12 mouse cellular contexts compared by ENCODE assay signal in genomic region chr2:180027768-180028167, GRCm38 (mm10). TPM values are rescaled to one million over a fixed set of nuclear protein-coding genes. Genes with fewer than 3 reads are reported as not detected.
DNase-seq lines count a peak whose midpoint lies in the region; ATAC-seq lines count a peak whose summit lies in the region.
"Had no signal": no experiment of that assay in that cellular context is flagged by ENCODE, and none has a peak within 500 bp of the region (broad histone marks: within the 10 kb centered on the region; RNA-seq: fewer than 3 reads in every experiment).

No protein-coding gene starts in this region.

- WGBS in neural tube, embryonic 11.5 days, result 90% methylated on average over 9 of the region's 9 CpGs
- 80% methylated on average over 9 of the region's 9 CpGs for WGBS in limb, embryonic 12.5 days
- WGBS in stomach, embryonic 15.5 days, result 77% methylated on average over 9 of the region's 9 CpGs

- 0 out of 2 replicates have a peak overlapping the region, but pooled peaks have one; percentile 3 for H3K9ac ChIP-seq in neural tube, embryonic 11.5 days (ENCODE audit: low read length)
- H3K9ac ChIP-seq in limb, embryonic 12.5 days (replicated peaks), result peak overlapping the region; percentile 95; the same call in 1 of the 2 replicates
- H3K9ac ChIP-seq in stomach, embryonic 15.5 days, result no peak overlapping the region

- H3K4me2 ChIP-seq in neural tube, embryonic 11.5 days (ENCODE audit: low read depth), result peak overlapping the region; percentile 66
- peak overlapping the region; percentile 91 for H3K4me2 ChIP-seq in limb, embryonic 12.5 days
- H3K4me2 ChIP-seq in stomach, embryonic 15.5 days, result peak overlapping the region; percentile 77; the same call in 1 of the 2 replicates

- DNase-seq in cerebellum, postnatal 25 days, result peak; percentile 43 to 58
- no peak for DNase-seq in cerebellum, adult 9-10 months
- no peak for DNase-seq in neural tube, embryonic 11.5 days (ENCODE audit: low spot score)
- DNase-seq in neural tube, embryonic 10.5 days (ENCODE audit: extremely low spot score, low spot score), result no peak
- DNase-seq in urinary bladder, postnatal 4 days (ENCODE audit: low spot score in 2 of 2), result no peak
- no peak for DNase-seq in kidney, postnatal 10 days
- DNase-seq: heart, postnatal 4 days had no signal

- no peak for ATAC-seq in neural tube, embryonic 11.5 days (ENCODE audit: insufficient read depth, low FRiP score, low TSS enrichment)
- no peak for ATAC-seq in limb, embryonic 12.5 days (ENCODE audit: insufficient number of reproducible peaks, insufficient read depth, low FRiP score, low TSS enrichment, low read depth)
- no peak for ATAC-seq in stomach, embryonic 15.5 days (ENCODE audit: insufficient read depth, low FRiP score, low read depth)
- ATAC-seq: Patski had no signal

- H3K4me1 ChIP-seq in neural tube, embryonic 11.5 days (ENCODE audit: control insufficient read depth, insufficient read depth, low read length), result peaks cover 20% of the 10 kb centered on the region
- peaks cover 42% of the 10 kb centered on the region for H3K4me1 ChIP-seq in limb, embryonic 12.5 days (replicated peaks)
- peaks cover 28% of the 10 kb centered on the region for H3K4me1 ChIP-seq in stomach, embryonic 15.5 days

- peaks cover 24% of the 10 kb centered on the region for H3K36me3 ChIP-seq in neural tube, embryonic 11.5 days (ENCODE audit: control insufficient read depth, insufficient read depth, low read length)
- H3K36me3 ChIP-seq in limb, embryonic 12.5 days, result peaks cover 58% of the 10 kb centered on the region
- H3K36me3 ChIP-seq in stomach, embryonic 15.5 days, result peaks cover 36% of the 10 kb centered on the region

- peaks cover 6% of the 10 kb centered on the region; the same call in 1 of the 2 replicates for H3K27me3 ChIP-seq in neural tube, embryonic 11.5 days (ENCODE audit: control insufficient read depth, insufficient read depth, low read length)
- peaks cover 10% of the 10 kb centered on the region for H3K27me3 ChIP-seq in limb, embryonic 12.5 days
- 0 out of 2 replicates have a peak, but pooled peaks cover 1% of the 10 kb centered on the region for H3K27me3 ChIP-seq in stomach, embryonic 15.5 days (replicated peaks)

- H3K4me3 ChIP-seq in neural tube, embryonic 11.5 days (ENCODE audit: low read depth, low read length), result peak overlapping the region; percentile 100; the same call in 1 of the 2 replicates
- peak overlapping the region; percentile 98 for H3K4me3 ChIP-seq in limb, embryonic 12.5 days (replicated peaks)
- no peak overlapping the region for H3K4me3 ChIP-seq in stomach, embryonic 15.5 days (replicated peaks)
- H3K4me3 ChIP-seq: erythroblast, embryonic 14.5 days had no signal

- no peaks in the 10 kb centered on the region for H3K9me3 ChIP-seq in neural tube, embryonic 11.5 days (ENCODE audit: control insufficient read depth, low read length)
- no peaks in the 10 kb centered on the region for H3K9me3 ChIP-seq in limb, embryonic 12.5 days
- no peaks in the 10 kb centered on the region for H3K9me3 ChIP-seq in stomach, embryonic 15.5 days

- H3K27ac ChIP-seq in neural tube, embryonic 11.5 days (ENCODE audit: low read depth, low read length), result no peak overlapping the region
- H3K27ac ChIP-seq in limb, embryonic 12.5 days, result no peak overlapping the region
- H3K27ac ChIP-seq in stomach, embryonic 15.5 days, result no peak overlapping the region
- H3K27ac ChIP-seq: macrophage had no signal

RNA-seq across cellular contexts. Expression of gene Lsm14b, which starts 3.0 kb away (rescaled TPM):
- polyA plus RNA-seq in neural tube, embryonic 11.5 days (2014; fragmentation: Nextera tagmentation; extraction: Ambion mirVana), result 10.1 and 11.6 TPM in 2 replicates
- 13.6 and 14.2 TPM in 2 replicates for polyA plus RNA-seq in limb, embryonic 12.5 days (2016; fragmentation: Nextera tagmentation; extraction: Ambion mirVana)
- polyA plus RNA-seq in stomach, embryonic 15.5 days (2015; fragmentation: Nextera tagmentation; extraction: Ambion mirVana), result 6.0 and 8.1 TPM in 2 replicates

RNA-seq across cellular contexts. Expression of gene Psma7, which starts 14.5 kb away (rescaled TPM):
- polyA plus RNA-seq in neural tube, embryonic 11.5 days (2014; fragmentation: Nextera tagmentation; extraction: Ambion mirVana), result 770 and 786 TPM in 2 replicates
- 693 and 704 TPM in 2 replicates for polyA plus RNA-seq in limb, embryonic 12.5 days (2016; fragmentation: Nextera tagmentation; extraction: Ambion mirVana)
- 558 and 580 TPM in 2 replicates for polyA plus RNA-seq in stomach, embryonic 15.5 days (2015; fragmentation: Nextera tagmentation; extraction: Ambion mirVana)

RNA-seq across cellular contexts. Expression of gene Ss18l1, which starts 14.5 kb away (rescaled TPM):
- 19.2 and 20.9 TPM in 2 replicates for polyA plus RNA-seq in neural tube, embryonic 11.5 days (2014; fragmentation: Nextera tagmentation; extraction: Ambion mirVana)
- 7.3 and 8.7 TPM in 2 replicates for polyA plus RNA-seq in limb, embryonic 12.5 days (2016; fragmentation: Nextera tagmentation; extraction: Ambion mirVana)
- 4.1 and 4.4 TPM in 2 replicates for polyA plus RNA-seq in stomach, embryonic 15.5 days (2015; fragmentation: Nextera tagmentation; extraction: Ambion mirVana)

RNA-seq across cellular contexts. Expression of gene Mtg2, which starts 42.6 kb away (rescaled TPM):
- polyA plus RNA-seq in neural tube, embryonic 11.5 days (2014; fragmentation: Nextera tagmentation; extraction: Ambion mirVana), result 26.5 and 31.8 TPM in 2 replicates
- polyA plus RNA-seq in limb, embryonic 12.5 days (2016; fragmentation: Nextera tagmentation; extraction: Ambion mirVana), result 29.6 and 30.9 TPM in 2 replicates
- 25.2 and 25.9 TPM in 2 replicates for polyA plus RNA-seq in stomach, embryonic 15.5 days (2015; fragmentation: Nextera tagmentation; extraction: Ambion mirVana)

RNA-seq across cellular contexts. Expression of gene Taf4, which starts 51.3 kb away (rescaled TPM):
- polyA plus RNA-seq in neural tube, embryonic 11.5 days (2014; fragmentation: Nextera tagmentation; extraction: Ambion mirVana), result 5.5 and 6.2 TPM in 2 replicates
- 3.8 and 5.0 TPM in 2 replicates for polyA plus RNA-seq in limb, embryonic 12.5 days (2016; fragmentation: Nextera tagmentation; extraction: Ambion mirVana)
- 3.6 and 3.7 TPM in 2 replicates for polyA plus RNA-seq in stomach, embryonic 15.5 days (2015; fragmentation: Nextera tagmentation; extraction: Ambion mirVana)

Comparison
In these comparisons a context has a peak if more than half of its experiments do, and no peak if none do; other contexts are left out.
1. DNase-seq: peak in cerebellum, postnatal 25 days (2 of 2); none in cerebellum, adult 9-10 months (single experiment), neural tube, embryonic 11.5 days (single experiment), neural tube, embryonic 10.5 days (single experiment), urinary bladder, postnatal 4 days (0 of 2) and kidney, postnatal 10 days (single experiment).
2. Peak in every context shown above with its lines, with median percentiles within 50 percentile points of each other: H3K4me2 ChIP-seq.